Mouse (Mus musculus): ENCODE results near the gene Tbc1d10c.
A peak's percentile ranks its signal among the peaks of the same experiment; 100 is the strongest.

Gene Tbc1d10c

DNA sequence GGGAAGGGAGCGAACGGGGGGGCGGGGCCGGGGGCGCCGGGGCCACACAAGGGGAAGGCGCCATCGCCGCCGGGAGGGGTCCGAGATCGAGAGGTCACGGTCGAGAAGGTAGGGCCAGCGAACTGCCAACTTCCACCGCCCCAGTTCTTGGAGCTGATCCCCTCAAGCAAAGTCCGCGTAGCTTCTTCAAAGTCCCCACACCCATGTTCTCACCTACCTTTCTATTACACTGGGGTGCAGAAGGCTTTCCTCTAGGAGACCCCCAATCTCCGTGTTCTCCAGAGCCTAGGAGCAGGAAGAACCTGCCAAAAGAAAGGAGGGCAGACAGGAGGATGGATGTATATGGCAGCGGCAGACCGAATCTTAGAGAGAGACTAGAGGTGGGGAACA is 24.4 kb upstream of the Tbc1d10c start:
- DNase-seq: peak in 1 of 2 experiments; percentile 48

DNA sequence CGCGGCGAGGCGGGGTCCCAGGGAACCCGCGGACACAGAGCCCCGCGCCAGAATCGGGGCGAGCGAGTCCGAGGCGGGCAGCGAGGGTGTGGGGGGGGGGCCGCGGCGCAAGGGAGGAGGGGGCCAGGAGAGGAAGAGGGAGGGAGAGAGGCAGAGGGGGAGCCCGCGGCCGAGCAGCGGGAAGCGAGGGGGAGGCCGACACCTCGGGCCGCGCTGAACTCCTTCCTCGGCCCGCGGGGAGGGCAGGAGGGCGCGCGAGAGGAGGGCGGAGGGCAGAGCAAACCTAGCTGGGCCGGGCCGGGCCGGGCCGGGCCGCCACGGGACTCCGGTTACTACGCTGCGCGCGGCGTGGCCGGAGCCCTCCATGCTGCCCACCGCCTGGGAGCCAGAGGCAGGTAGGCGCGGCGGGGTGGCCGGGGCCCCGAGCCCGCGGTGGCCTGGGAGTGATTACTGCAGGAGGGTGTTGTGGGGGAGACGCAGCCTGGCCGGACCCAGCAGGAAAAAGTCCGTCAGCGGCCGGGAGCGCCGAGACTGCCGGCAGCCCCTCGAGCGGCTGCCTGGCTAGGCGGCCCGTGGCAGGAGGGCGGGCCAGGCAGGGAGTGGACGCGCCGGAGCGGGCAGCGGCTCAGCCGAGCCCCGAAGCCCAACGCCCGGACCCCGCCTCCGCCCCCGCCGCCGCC is 23.8 kb upstream of the Tbc1d10c start:
- DNase-seq: peak; percentile 63 to 79

DNA sequence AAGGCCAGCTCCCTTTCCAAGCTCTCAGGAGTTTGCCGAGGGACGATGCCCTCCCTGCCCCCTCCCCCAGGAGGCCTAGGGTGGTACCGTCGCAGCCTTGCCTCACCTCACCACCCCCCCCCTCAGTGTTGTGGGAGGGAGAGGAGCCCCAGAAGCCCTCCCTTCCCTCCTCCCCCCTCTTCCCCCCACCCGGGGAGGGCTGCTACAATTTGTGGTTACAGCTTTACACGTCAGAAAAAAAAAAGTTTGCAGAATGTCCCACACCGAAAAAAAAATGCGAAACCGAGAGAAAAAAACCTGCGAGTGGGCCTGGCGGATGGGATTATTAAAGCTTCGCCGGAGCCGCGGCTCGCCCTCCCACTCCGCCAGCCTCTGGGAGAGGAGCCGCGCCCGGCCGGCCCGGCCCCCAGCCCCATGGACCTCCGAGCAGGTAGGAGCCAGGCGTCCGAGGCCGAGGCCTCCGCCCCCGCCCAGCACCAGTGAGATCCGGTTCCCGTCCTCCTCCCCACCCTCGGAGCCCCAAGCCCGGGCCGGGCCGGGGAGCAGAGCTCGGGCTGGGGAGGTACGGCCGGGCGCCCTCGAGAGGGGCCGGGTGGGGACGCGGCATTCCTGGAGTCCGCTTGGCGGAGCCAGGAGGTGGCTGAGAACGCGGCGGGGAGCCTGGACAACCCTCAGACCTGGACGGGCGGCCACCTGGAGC is 23.1 kb upstream of the Tbc1d10c start, which contains the start of the genes Clcf1 and AC109138.7:
Clcf1 (plus strand) TSS at position 168 of the 700 bp plus-strand sequence.
AC109138.7 (plus strand) TSS at position 287 of the 700 bp plus-strand sequence.
- peak; percentile 73 to 84 for DNase-seq

DNA sequence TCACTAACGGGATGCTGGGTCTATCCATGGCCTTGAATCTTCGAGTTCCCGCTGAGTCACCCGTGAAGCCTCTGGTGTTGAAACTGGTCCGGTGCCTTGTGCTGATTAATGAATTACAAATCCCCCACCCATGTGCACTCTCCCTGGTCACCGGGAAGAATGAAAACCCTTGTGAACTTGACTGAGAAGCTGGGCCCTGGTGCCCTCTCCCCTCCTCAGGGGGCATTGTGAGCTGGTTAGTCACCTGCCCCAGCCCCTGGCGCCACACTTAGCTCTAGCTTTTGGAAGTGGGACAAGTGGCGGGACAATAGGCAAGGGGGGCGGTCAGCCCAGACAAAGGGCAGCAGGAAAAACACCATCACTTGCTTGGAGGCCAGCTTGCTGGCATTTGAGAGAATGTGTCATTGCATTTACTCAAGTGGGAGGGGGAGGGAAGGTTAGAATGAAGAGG is 22.5 kb upstream of the Tbc1d10c start:
- peak; percentile 55 to 74 for DNase-seq

DNA sequence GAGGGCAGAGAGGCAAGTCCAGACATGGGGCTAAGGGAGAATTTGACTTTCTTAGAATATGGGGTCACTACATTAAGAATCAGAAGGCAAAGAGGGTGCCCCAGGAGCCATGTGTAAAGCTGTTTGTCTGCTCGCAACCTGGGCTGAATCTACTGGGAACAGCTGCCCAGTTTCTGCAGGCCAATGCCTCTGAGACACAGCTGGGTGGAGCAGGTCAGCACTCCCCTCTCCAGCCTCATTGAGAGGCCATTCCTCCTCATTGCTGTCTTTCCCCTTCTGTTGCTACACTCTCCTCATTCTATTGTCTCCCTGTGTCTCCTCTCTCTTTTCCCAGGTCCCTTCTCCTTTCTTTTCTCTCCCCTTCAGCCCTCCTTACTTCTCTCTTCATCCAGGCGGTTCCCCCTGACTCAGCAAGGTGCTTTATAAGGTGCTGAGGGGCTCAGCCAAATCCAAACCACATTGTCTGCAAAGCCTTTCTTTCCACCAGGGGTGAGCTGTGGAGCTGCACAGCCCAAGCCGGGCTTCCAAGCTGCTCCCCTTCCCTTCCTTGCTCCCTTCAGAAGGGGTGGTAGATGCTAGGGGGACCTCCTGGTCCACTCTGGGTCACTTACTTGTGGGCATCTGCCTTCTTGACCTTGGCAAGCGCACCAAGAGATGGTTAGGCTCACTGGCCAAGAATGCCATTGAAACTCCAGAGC is 21.0 kb upstream of the Tbc1d10c start:
- peak in 1 of 2 experiments; percentile 12 for DNase-seq

DNA sequence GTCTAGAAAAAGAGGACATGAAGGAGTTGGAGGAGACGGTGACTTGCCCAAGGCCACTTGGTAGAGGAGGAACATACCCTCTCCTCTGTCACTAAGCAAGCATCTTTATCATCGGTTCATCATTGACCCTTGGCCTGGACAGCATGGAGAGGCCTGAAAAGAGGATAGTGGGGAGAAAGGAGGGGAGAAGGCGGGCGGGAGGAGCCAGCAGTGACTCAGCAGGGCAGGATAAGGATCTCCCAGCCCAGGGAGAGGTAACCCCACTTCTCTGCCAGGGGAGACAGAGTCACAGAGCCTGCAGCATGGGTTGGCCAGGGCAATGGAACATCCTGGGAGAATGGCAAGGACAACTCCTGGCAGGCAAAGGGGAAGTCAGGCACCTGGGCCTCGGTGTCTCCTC is 17.5 kb upstream of the Tbc1d10c start:
- DNase-seq: no peak

DNA sequence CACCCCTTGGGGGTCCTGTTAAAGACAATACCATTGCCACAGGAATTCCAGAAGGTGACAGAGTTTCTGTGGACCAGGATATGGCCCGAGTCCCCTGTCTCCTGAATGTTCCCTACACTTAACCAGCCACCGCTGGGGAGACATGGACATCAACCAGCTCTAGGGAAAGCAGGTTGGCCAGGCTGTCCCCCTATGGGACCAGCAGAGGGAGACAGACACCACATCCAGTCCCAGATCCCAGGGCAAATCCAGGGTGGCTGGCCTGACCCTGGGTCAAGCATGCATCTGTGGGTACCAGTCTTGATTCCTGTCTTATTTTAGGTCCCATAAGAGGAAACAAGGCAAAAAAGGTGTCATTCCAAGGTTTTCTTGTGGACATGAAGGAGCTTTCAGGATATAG is 15.9 kb upstream of the Tbc1d10c start:
- DNase-seq: peak; percentile 80 to 87

DNA sequence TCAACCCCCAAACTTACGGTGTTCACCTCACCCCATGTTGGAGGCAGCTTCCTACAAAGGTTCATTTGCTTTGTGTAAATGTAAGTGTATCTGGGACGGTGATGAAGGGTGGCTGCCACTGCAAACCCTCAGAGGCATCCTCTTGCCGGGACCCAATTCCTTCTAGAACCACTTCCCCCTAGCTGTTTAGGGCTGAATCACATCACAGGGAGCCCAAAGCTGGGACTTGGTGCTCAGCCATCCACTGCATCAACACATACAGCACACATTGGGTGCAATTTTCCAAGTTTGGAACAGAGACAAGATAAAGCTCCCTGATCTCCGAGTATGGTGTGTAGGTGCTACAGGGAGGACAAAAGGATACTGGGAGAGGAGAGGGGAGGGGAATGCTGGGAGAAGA is 13.8 kb upstream of the Tbc1d10c start:
- peak in 1 of 2 experiments; percentile 10 for DNase-seq

DNA sequence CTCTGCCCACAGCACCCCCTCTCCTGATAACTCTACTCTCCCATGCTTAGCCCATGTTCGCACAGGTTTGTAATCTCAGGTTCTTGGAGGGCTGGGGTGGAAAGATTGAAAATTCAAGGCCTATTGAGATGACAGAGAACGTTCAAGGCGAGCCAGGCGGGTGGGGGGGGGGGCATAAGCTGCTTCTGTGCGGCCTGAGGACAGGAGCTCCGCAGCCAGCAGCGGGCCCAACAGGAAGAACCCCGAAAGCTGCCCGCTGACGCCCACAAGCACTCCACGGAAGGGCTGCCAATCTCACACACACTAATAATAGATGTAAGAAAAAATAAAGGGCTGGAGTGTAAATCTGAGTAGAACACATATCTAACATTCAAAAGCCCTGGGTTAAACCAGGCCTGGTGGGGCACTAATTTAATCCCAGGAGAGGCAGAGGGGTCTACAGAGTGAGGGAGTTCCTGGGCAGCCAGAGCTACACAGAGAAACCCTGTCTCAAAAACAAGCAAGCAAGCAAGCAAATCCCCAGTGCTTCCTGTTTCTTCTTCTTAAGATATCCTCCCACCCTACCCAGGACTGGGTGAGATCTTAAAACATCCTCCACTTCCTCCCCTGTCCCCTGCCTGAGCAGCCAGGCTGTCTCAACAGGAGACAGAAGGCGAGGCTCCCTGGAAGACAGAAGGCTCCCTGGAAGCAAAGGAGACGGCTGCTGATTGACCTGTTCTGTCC is 12.7 kb upstream of the Tbc1d10c start:
- peak in 1 of 2 experiments; percentile 9 for DNase-seq

DNA sequence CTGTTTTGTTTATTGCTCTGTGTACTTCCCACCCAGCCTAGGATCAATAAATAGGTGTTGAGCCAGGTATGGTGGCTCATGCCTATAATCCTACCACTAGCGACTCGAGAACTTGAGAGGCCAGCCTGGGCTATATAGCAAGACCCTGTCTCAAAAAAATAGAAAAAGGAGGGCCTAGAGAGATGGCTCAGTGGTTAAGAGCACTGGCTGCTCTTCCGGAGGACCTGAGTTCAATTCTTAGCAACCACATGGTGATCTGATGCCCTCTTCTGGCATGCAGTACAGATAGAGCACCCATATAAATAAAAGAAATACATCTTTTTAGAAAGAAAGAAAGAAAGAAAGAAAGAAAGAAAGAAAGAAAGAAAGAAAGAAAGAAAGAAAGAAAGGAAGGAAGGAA is 12.1 kb upstream of the Tbc1d10c start:
- no peak for DNase-seq

DNA sequence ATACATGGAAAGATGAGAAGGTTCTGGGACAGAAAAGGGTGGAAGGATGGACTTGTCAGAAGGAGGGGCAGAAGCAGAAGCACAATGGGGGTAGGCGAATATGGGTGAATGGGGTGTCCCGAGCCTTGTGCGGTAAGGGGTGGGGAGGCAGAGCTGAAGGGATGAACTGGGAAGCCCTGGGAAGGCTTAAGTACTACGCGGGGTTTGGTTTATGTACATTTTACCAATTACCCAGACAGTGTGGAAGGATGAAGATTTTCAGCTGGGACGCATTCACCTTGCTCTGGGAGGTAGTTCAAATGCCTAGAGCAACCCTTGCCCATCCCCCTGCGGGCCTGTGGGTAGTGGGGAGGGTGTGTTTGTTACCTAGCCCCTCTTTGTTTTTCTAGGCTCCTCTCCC is 11.1 kb upstream of the Tbc1d10c start:
- no peak for DNase-seq

DNA sequence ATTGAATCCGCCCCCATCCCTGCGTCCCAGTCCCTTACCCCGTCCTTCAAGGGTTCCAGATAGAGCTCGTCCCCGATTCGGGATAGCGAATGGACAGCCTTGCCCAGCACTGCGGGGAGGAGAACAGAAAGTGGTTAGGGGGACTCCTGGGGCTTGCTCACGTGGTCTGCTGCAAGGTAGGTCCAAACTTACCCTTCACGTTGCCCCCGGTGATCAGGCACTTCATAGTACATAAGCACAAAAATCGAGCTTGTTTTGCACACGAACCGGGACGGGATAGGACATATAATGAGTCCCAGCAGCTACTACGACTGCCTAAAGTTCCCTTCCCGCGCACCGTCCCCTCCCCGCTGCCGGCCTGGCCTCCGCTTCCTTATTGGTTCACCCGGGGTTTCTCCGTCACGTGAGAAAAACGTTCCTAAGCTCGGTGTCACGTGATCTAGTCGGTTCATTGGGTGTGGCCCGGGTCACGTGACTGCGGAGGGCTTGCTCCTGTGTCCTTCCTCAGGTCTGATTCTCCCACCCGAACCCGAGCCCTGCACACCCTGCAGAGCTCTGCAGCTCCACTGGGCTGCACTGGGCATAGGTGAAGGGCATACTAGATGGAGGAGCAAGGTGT is 10.3 kb upstream of the Tbc1d10c start, which contains the start of gene Rad9a:
Rad9a (minus strand) TSS at position 372 of the 619 bp plus-strand sequence.
- peak; percentile 97 to 98 for DNase-seq

DNA sequence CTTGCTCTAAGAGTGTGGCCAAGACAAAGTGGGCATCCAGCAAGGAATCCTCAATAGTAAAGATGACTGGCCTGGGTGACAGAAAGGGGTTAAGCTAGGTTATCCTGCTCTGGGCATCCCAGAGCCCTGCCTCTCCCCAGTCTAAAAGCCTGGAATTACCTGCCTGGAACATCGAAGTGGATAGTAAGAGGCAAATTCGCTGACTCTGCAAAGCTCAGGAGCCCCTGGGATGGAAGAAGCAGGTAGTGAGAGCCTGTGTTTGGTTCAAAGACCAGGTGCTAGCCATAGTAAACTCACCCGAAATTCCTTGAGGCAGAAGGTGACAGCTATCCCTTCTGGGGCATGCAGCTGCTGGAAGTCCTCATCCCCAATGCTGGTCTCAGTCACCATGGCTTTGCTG is 6.1 kb upstream of the Tbc1d10c start:
- no peak for DNase-seq

DNA sequence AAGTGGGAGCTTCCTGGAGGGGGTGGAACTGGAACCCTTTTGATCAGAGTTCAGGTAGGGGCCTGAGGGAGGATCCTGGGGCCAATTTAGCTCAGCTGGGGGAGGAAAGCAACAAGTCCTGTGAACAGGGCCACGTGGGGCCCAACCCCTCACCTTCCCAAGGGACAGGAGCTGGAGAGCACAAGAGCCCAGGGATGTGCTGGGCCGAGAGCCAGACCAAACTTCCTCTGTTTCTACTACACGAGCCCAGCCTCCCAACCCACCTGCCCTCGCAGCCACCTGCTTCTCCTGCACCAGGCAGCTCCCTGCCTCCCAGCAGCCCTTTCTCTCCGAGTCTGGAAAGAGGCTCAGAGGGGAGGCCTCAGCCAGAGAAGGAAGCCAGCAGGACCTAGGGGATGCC is 5.5 kb upstream of the Tbc1d10c start:
- peak; percentile 43 to 54 for DNase-seq

DNA sequence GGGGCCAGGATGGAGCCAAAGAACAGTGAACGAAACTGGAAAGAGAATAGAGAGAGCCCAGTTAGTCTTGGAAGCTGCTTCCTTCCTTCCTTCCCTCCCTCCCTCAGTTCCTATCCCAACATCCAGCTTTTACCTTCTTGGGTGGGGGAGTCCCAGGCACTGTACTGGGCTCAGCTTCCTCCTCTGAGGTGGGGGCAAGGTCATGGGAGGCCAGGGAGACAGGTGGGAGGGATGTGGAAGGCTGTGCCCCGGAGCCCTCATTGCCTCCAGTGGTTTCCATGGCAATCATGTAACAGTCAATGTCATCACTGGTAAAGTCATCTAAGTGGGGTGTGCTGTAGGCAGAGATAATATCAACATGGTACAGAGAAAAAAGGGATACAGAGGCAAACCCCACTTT is 5.0 kb upstream of the Tbc1d10c start:
- peak in 1 of 2 experiments; percentile 9 for DNase-seq

DNA sequence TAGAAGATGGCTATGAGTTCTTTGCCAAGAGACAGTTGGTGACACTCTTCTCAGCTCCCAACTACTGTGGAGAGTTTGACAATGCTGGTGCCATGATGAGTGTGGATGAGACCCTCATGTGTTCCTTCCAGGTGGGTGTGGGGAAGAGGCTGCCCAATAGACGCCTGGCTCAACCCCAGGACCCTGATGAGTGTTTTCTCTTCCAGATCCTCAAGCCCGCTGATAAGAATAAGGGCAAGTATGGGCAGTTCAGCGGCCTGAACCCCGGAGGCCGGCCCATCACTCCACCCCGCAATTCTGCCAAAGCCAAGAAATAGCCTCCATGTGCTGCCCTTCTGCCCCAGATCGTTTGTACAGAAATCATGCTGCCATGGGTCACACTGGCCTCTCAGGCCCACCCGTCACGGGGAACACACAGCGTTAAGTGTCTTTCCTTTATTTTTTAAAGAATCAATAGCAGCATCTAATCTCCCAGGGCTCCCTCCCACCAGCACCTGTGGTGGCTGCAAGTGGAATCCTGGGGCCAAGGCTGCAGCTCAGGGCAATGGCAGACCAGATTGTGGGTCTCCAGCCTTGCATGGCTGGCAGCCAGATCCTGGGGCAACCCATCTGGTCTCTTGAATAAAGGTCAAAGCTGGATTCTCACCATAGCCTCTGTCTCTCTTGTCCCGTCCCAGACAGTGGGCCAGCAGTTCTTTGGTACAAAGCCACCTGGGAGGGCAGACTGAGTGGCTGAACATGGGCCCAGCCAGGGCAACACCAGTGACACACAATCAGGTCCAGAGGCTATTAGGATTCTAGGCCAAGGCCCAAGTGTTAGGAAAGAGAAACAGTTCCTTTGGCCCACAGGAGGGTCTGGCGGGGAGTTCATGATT is 3.9 kb upstream of the Tbc1d10c start:
- DNase-seq: peak in 1 of 2 experiments; percentile 15

DNA sequence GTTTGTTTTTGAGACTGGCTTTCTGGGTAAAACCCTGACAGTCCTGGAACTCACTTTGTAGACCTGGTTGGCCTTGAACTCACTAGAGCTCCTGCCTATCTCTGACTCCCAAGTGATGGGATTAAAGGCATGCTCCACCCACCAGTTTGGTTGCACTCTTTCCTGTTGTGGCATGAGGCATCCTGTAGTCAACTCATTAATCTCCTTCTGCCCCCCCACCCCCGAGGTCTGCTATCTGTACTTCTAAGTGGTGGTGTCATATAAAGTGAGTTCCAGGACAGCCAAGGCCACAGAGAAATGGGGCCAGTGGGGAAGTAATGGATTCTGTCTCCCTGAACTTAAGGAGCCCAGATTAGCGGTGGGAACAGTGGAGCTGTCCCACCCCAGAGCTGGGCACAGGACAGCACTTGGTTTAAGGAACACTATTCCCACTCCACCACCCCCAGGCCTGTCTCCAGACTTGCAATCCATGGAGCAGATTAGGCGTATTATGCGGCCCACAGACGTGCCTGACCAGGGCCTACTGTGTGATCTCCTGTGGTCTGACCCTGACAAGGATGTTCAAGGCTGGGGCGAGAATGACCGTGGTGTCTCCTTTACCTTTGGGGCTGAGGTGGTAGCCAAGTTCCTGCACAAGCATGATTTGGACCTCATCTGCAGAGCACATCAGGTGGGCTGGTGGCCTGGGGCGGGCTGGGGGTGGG is 3.1 kb upstream of the Tbc1d10c start:
- DNase-seq: no peak

DNA sequence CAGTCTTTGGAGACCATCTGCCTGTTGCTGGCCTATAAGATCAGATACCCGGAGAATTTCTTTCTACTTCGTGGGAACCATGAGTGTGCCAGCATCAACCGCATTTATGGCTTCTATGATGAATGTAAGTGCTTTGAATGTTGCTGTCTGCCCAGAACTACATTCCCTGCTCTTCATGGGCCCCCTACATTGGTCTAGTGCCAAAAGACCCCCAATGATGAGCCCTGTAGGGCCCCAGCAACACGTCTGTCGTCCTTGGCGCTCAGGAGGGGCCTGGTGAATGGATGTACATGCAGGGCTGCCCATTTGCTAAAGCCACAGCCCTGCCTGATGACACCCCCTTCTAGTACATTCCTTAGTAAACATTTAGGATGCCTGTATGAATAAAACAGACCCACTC is 2.0 kb upstream of the Tbc1d10c start:
- peak in 1 of 2 experiments; percentile 8 for DNase-seq

DNA sequence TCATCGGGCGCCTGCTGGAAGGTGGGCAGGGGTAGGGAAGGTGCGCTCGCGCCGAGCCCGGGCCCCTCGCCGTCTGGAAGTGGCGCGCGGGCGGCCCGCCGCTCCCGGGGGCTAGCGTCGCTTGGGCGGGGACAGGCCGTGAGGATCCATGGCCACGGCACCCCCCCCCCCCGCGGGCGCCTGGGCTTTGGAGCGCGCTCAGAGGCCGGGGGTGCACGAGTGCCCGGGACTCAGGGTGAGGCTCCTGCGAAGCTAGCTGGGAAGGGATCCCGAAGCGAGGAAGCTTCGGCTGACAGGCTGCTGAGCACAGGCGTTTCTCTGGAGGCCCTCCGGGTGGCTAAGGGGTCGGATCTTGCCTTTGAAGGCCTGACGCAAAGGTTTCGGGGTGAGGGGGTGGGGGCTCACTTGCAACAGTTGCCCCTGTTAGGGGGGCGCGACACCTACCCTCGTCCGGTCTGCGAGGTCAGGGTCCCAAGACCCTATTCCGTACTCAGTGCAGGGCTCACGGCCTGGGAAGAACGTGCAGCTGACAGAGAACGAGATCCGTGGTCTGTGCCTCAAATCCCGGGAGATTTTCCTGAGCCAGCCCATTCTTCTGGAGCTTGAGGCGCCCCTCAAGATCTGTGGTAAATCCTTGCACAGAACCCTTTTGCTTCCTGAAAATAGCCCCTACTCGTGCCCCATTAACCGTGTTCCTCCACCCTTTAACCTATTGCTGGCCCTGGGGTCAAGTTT is 1.3 kb upstream of the Tbc1d10c start:
- no peak for DNase-seq
